Mouse (Mus musculus) forebrain, embryonic 15.5 days (tissue): ENCODE measurements around the gene Zdhhc12. TPM values are rescaled to one million over a fixed set of nuclear protein-coding genes. Genes with fewer than 3 reads are reported as not detected.
A peak's percentile ranks its signal among the peaks of the same experiment; 100 is the strongest.

Experiments
- ATAC-seq: fragments of 200-750 bp; cut with Nextera tagmentation; replicated peaks from 2 replicates; pipeline ENCODE4 v1.8.0; 2017; ENCODE audit warnings: mild to moderate bottlenecking, moderate TSS enrichment, moderate library complexity
- H3K27ac ChIP-seq: fragments of 300-500 bp; sonication (generic); replicated peaks from 2 replicates; pipeline ENCODE4 v1.5.1; 2015; ENCODE audit warnings: mild to moderate bottlenecking, inconsistent platforms
- H3K27me3 ChIP-seq: fragments of 300-500 bp; sonication (generic); 2 replicates; pipeline ENCODE4 v1.6.1; 2015; ENCODE audit warnings: inconsistent platforms
- H3K36me3 ChIP-seq: fragments of 300-500 bp; sonication (generic); 2 replicates; pipeline ENCODE4 v1.6.1; 2015; ENCODE audit warnings: mild to moderate bottlenecking, inconsistent platforms
- H3K4me1 ChIP-seq: fragments of 300-500 bp; sonication (generic); 2 replicates; pipeline ENCODE4 v1.6.1; 2015; ENCODE audit warnings: inconsistent platforms
- H3K4me2 ChIP-seq: fragments of 300-500 bp; sonication (generic); replicated peaks from 2 replicates; pipeline ENCODE4 v1.6.1; 2015; ENCODE audit warnings: mild to moderate bottlenecking, inconsistent platforms
- H3K4me3 ChIP-seq: fragments of 300-500 bp; sonication (generic); 2 replicates; pipeline ENCODE4 v1.5.1; 2015; ENCODE audit warnings: mild to moderate bottlenecking, inconsistent platforms
- H3K9ac ChIP-seq: fragments of 300-500 bp; sonication (generic); replicated peaks from 2 replicates; pipeline ENCODE4 v1.6.1; 2015; ENCODE audit warnings: mild to moderate bottlenecking, inconsistent platforms
- H3K9me3 ChIP-seq: fragments of 300-500 bp; sonication (generic); 2 replicates; pipeline ENCODE4 v1.6.1; 2016; ENCODE audit warnings: inconsistent platforms
- WGBS: fragments of 180-500 bp; shearing (Covaris S2); methylation state at CpG from one replicate; pipeline ENCODE4 v1.1.7; 2015; ENCODE audit warnings: mixed read lengths; 5-methylcytosine and 5-hydroxymethylcytosine counted together
- polyA plus RNA-seq: library from polyadenylated mRNA; unstranded; fragments of >200 nt; fragmentation: Nextera tagmentation; extraction: Ambion mirVana; gene quantifications from 2 replicates; pipeline ENCODE4 v1.2.1, GENCODE M21; 2015

Gene Zdhhc12
- polyA plus RNA-seq, 1 experiment from 2014 or later, result 16.7 TPM

DNA sequence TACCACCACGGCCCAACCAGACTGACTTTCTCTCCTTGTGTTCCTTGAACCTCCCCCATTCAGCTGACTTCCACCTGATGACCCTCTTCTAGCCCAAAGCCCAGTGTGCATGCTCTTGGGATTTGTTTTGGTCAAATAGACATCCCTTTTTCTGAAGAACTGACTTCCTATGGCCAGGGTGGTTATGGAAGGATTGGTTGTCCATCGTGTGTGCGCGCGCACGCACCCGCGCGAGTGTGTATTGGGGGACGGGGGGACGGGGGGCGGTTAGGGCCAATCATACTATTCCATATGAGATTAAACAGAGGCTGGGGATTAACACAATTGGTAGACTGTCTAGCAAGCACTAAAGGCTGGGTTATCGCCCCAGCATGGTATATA is 750 bp upstream of the Zdhhc12 start:
- H3K4me3 ChIP-seq, result peak overlapping the region; percentile 66
- H3K27me3 ChIP-seq, result no peaks in the 10 kb centered on the region
- peaks cover 19% of the 10 kb centered on the region; the same call in 1 of the 2 replicates for H3K36me3 ChIP-seq
- H3K4me1 ChIP-seq, result peaks cover 22% of the 10 kb centered on the region
- peak; percentile 12; the same call in 1 of the 2 replicates for ATAC-seq
- H3K27ac ChIP-seq, result peak overlapping the region; percentile 57
- 2% methylated on average over 13 of the region's 13 CpGs for WGBS
- no peaks in the 10 kb centered on the region for H3K9me3 ChIP-seq
- H3K4me2 ChIP-seq, result peak overlapping the region; percentile 87
- H3K9ac ChIP-seq, result peak overlapping the region; percentile 59

GRCm38 (mm10) chr2:30092280-30092918 is 1.0 kb downstream of the Zdhhc12 start:
- Histone ChIP-seq H3K27ac (no peak overlapping the region), H3K9me3 (no peaks in the 10 kb centered on the region), H3K36me3 (peaks cover 6% of the 10 kb centered on the region; the same call in 1 of the 2 replicates), H3K4me1 (peaks cover 22% of the 10 kb centered on the region), H3K27me3 (no peaks in the 10 kb centered on the region), H3K9ac (no peak overlapping the region), H3K4me3 (peak overlapping the region; percentile 66), H3K4me2 (peak overlapping the region; percentile 87; the same call in 1 of the 2 replicates)
- ATAC-seq, result no peak
- 58% methylated on average over 6 of the region's 6 CpGs for WGBS

DNA sequence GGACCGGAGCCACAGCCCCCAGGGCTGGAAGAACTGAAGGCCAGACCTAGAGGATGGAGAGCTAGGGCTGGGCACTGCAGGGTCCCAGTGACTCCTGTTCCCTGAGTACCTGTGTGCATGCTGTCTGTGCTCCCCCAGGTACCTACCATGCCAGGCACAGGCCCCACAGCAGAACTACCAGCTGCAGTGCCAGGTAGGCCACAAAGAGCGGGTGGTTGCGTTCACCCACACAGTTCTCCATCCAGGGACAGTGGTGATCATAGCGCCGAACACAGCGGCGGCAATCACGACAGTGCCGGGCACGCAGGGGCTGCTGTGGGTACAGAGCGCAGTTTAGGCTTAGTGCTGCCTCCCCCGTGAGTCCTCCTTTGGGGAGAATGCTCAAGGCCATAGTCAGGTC is 1.9 kb downstream of the Zdhhc12 start:
- Histone ChIP-seq H3K4me1 (peaks cover 22% of the 10 kb centered on the region), H3K27me3 (no peaks in the 10 kb centered on the region), H3K9me3 (no peaks in the 10 kb centered on the region), H3K4me3 (no peak overlapping the region), H3K9ac (no peak overlapping the region), H3K27ac (no peak overlapping the region), H3K36me3 (peaks cover 5% of the 10 kb centered on the region; the same call in 1 of the 2 replicates), H3K4me2 (no peak overlapping the region)
- WGBS, result 93% methylated on average over 12 of the region's 12 CpGs
- no peak for ATAC-seq

DNA sequence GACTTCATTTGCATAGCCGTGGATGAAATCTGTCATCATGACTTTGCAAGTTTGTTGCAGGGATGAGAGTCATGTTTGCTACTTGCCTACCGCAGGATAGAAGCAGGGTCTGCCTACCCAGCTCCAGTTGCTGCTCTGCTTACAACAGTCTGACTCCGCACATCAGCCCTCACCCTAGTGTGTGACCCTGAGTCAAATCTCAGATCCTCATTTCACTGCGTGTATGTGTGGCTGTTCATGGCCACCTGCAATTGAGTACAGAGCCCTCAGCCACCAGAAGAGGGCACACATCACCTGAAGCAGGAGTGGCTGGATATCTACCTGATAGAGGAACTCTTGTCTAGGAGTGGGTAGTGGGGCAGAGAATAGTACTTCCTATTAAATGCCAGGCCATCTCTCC is 6.1 kb downstream of the Zdhhc12 start:
- no peak for ATAC-seq
- peaks cover 5% of the 10 kb centered on the region; the same call in 1 of the 2 replicates for H3K36me3 ChIP-seq
- 91% methylated on average over 4 of the region's 4 CpGs for WGBS
- H3K9ac ChIP-seq, result no peak overlapping the region
- no peak overlapping the region for H3K4me3 ChIP-seq
- no peaks in the 10 kb centered on the region for H3K9me3 ChIP-seq
- H3K4me1 ChIP-seq, result 0 out of 2 replicates have a peak, but pooled peaks cover 4% of the 10 kb centered on the region
- H3K4me2 ChIP-seq, result no peak overlapping the region
- H3K27ac ChIP-seq, result no peak overlapping the region
- no peaks in the 10 kb centered on the region for H3K27me3 ChIP-seq

DNA sequence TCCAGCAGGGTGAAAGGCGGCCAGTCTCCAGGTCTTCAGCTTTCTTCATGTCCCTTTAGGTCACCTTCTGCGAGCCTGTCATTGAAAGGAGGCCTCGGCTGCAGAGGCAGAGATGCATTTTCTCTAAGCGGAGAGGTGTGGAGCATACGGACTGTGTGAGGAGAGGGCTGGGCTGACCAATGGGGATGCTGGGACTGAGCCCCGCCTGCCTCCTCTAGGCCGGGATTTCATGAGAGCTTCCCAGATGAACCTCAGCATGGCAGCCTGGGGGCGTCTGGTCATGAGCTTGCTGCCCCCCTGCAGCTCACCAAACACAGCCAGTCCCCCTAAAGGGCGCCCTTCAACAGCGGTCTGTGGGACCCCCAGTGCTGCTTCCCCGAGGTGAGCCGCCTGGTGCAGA is 8.8 kb downstream of the Zdhhc12 start:
- WGBS, result 12% methylated on average over 12 of the region's 12 CpGs
- Histone ChIP-seq H3K36me3 (no peaks in the 10 kb centered on the region), H3K4me1 (0 out of 2 replicates have a peak, but pooled peaks cover 4% of the 10 kb centered on the region), H3K4me3 (0 out of 2 replicates have a peak overlapping the region, but pooled peaks have one; percentile 13), H3K9ac (no peak overlapping the region), H3K27ac (no peak overlapping the region), H3K4me2 (peak overlapping the region; percentile 30), H3K27me3 (no peaks in the 10 kb centered on the region), H3K9me3 (no peaks in the 10 kb centered on the region)
- peak; percentile 60; the same call in 1 of the 2 replicates for ATAC-seq

GRCm38 (mm10) chr2:30084113-30084512 is 9.3 kb downstream of the Zdhhc12 start:
- H3K27me3 ChIP-seq, result no peaks in the 10 kb centered on the region
- H3K4me3 ChIP-seq, result no peak overlapping the region
- no peaks in the 10 kb centered on the region for H3K9me3 ChIP-seq
- no peak overlapping the region for H3K9ac ChIP-seq
- no peak for ATAC-seq
- H3K4me2 ChIP-seq, result peak overlapping the region; percentile 30
- no peaks in the 10 kb centered on the region for H3K36me3 ChIP-seq
- 56% methylated on average over 5 of the region's 5 CpGs for WGBS
- 0 out of 2 replicates have a peak, but pooled peaks cover 4% of the 10 kb centered on the region for H3K4me1 ChIP-seq
- H3K27ac ChIP-seq, result no peak overlapping the region

DNA sequence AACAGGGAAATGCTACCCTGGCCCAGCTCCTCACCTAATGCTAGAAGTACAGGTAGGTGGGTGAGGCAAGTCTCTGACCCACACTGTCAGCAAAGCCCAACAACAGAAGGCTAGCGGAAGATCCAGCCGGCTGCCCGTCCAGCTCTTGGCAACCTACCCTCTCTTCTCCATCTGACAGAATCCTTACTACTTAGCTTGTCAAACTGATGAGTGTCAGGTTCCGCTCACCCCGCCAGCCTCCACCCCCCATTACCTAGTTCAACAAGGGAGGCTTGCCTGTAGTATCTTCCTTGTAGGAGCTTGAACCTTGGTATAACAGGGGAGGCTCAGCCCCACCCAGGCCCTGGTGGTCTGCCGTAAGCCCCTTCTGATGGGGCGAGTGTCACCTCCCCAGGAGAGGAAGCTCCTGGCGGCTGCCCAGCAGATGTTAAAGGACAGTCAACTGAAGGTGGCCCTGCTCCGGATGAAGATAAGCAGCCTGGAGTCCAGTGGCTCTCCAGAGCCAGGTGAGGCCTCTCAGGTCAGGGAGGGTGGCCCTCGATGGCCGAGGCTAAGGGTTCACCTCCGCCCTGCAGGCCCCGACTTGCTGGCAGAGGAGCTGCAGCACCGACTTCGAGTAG is 13.2 kb downstream of the Zdhhc12 start:
- Histone ChIP-seq H3K27ac (no peak overlapping the region), H3K9me3 (no peaks in the 10 kb centered on the region), H3K9ac (no peak overlapping the region), H3K4me2 (no peak overlapping the region), H3K27me3 (no peaks in the 10 kb centered on the region), H3K36me3 (no peaks in the 10 kb centered on the region), H3K4me3 (no peak overlapping the region), H3K4me1 (peaks cover 18% of the 10 kb centered on the region)
- no peak for ATAC-seq
- 90% methylated on average over 15 of the region's 15 CpGs for WGBS

DNA sequence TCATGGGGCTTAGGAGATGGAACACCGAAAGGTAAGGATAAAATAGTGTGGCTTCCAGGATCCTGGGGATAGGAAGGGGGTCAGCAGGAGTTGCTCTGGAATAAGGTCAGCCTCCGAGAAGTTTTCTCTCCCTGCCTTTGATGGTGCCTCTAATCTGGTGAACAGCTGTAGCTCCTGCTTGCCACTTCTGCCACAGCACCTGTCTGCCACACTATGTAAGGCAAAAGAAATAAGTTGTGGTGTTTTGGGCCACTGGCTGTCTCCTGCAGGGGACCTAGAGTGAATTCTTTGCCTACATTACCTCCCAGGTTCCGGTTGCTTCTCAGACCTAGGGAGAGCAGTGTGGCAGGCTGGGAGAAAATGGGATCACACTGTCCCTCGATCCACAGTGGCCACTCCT is 14.7 kb downstream of the Zdhhc12 start:
- Histone ChIP-seq H3K9ac (no peak overlapping the region), H3K36me3 (no peaks in the 10 kb centered on the region; the same call in none of the 2 replicates), H3K4me1 (peaks cover 14% of the 10 kb centered on the region), H3K9me3 (no peaks in the 10 kb centered on the region), H3K4me3 (no peak overlapping the region), H3K27me3 (no peaks in the 10 kb centered on the region), H3K27ac (no peak overlapping the region), H3K4me2 (no peak overlapping the region)
- ATAC-seq, result no peak
- 73% methylated on average over 4 of the region's 4 CpGs for WGBS

- 23% methylated on average over 10 of the region's 10 CpGs for WGBS
- Histone ChIP-seq H3K9ac (peak overlapping the region; percentile 34; the same call in 1 of the 2 replicates), H3K4me2 (peak overlapping the region; percentile 94), H3K9me3 (no peaks in the 10 kb centered on the region), H3K27ac (no peak overlapping the region), H3K27me3 (no peaks in the 10 kb centered on the region), H3K36me3 (no peaks in the 10 kb centered on the region; the same call in none of the 2 replicates), H3K4me3 (peak overlapping the region; percentile 44), H3K4me1 (peaks cover 14% of the 10 kb centered on the region)
- no peak for ATAC-seq
These were observed 15.1 kb downstream of the Zdhhc12 start for GRCm38 (mm10) chr2:30078349-30078712.

- H3K4me3 ChIP-seq, result peak within 1 kb of the TSS; percentile 44
- H3K9ac ChIP-seq, result peak within 1 kb of the TSS; percentile 34
- H3K27ac ChIP-seq, result 0 out of 2 replicates have a peak within 1 kb of the TSS, but pooled peaks have one; percentile 19
- no peaks in the 10 kb centered on the region for H3K27me3 ChIP-seq
- no peaks in the 10 kb centered on the region for H3K9me3 ChIP-seq
- H3K36me3 ChIP-seq, result peaks cover 4% of the 10 kb centered on the region
- under 1% methylated on average over 52 of the region's 53 CpGs for WGBS
- peaks cover 14% of the 10 kb centered on the region for H3K4me1 ChIP-seq
- H3K4me2 ChIP-seq, result peak within 1 kb of the TSS; percentile 94
- peak; percentile 80 for ATAC-seq
These were observed 15.7 kb downstream of the Zdhhc12 start, which contains the start of gene Pkn3 for GRCm38 (mm10) chr2:30077502-30078348. Gene Pkn3 (plus strand): TSS chr2:30077684.

DNA sequence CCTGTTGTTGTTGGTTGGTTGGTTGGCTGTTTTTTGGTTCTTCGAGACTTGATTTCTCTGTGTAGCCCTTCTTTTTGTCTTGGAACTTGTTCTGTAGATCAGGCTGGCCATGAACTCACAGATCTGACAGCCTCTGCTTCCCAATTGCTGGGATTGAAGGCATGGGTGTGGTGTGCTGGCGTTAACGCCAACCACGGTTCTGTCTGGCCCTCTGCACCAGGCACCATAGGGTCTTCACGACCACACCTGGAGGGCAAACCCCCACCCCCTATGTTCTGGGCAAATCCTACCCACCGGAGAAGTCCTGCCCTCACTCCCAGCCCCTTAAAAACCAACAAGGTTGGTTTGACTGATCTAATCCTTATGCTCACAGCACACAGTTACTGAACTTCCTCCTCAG is 16.5 kb downstream of the Zdhhc12 start:
- H3K4me1 ChIP-seq, result peaks cover 14% of the 10 kb centered on the region
- peak overlapping the region; percentile 94 for H3K4me2 ChIP-seq
- peaks cover 9% of the 10 kb centered on the region for H3K36me3 ChIP-seq
- peak; percentile 5; the same call in 1 of the 2 replicates for ATAC-seq
- no peaks in the 10 kb centered on the region for H3K27me3 ChIP-seq
- peak overlapping the region; percentile 29 for H3K9ac ChIP-seq
- WGBS, result 64% methylated on average over 6 of the region's 6 CpGs
- no peaks in the 10 kb centered on the region for H3K9me3 ChIP-seq
- H3K27ac ChIP-seq, result no peak overlapping the region
- H3K4me3 ChIP-seq, result peak overlapping the region; percentile 44

- peaks cover 14% of the 10 kb centered on the region for H3K4me1 ChIP-seq
- H3K4me3 ChIP-seq, result no peak overlapping the region
- WGBS, result 90% methylated on average over 9 of the region's 9 CpGs
- H3K9me3 ChIP-seq, result no peaks in the 10 kb centered on the region
- no peak overlapping the region for H3K4me2 ChIP-seq
- no peak overlapping the region for H3K27ac ChIP-seq
- ATAC-seq, result no peak
- no peak overlapping the region for H3K9ac ChIP-seq
- H3K27me3 ChIP-seq, result no peaks in the 10 kb centered on the region
- peaks cover 11% of the 10 kb centered on the region for H3K36me3 ChIP-seq
These were observed 17.0 kb downstream of the Zdhhc12 start for GRCm38 (mm10) chr2:30076439-30076838.
